Mouse (Mus musculus) forebrain, embryonic 14.5 days (tissue): ENCODE data around the gene Padi4. TPM values are rescaled to one million over a fixed set of nuclear protein-coding genes. Genes with fewer than 3 reads are reported as not detected.

Experiments
- ATAC-seq: fragments of 200-750 bp; cut with Nextera tagmentation; 2 replicates; pipeline ENCODE4 v1.8.0; 2017; ENCODE audit warnings: mild to moderate bottlenecking, moderate library complexity
- DNase-seq: peaks from one replicate; pipeline ENCODE4 v3.0.0-alpha.2; 2015; ENCODE audit warnings: low spot score
- H3K27ac ChIP-seq: fragments of 300-500 bp; sonication (generic); 2 replicates; pipeline ENCODE4 v1.5.1; 2014; ENCODE audit warnings: low read depth, mild to moderate bottlenecking, control low read depth, low read length, moderate library complexity
- H3K27me3 ChIP-seq: fragments of 300-500 bp; sonication (generic); replicated peaks from 2 replicates; pipeline ENCODE4 v1.6.1; 2014; ENCODE audit warnings: low read length, control low read depth, mixed read lengths; ENCODE audit not compliant: control insufficient read depth, insufficient read depth
- H3K36me3 ChIP-seq: fragments of 300-500 bp; sonication (generic); 2 replicates; pipeline ENCODE4 v1.6.1; 2014; ENCODE audit warnings: low read length, control low read depth; ENCODE audit not compliant: control insufficient read depth, insufficient read depth
- H3K4me1 ChIP-seq: fragments of 300-500 bp; sonication (generic); 2 replicates; pipeline ENCODE4 v1.6.1; 2014; ENCODE audit warnings: antibody characterized with exemption, low read length, control low read depth; ENCODE audit not compliant: control insufficient read depth, insufficient read depth
- H3K4me2 ChIP-seq: fragments of 300-500 bp; sonication (generic); 2 replicates; pipeline ENCODE4 v1.6.1; 2014; ENCODE audit warnings: mild to moderate bottlenecking, control low read depth, low read length
- H3K4me3 ChIP-seq: fragments of 300-500 bp; sonication (generic); 2 replicates; pipeline ENCODE4 v1.5.1; 2014; ENCODE audit warnings: low read depth, low read length, control low read depth
- H3K9ac ChIP-seq: fragments of 300-500 bp; sonication (generic); 2 replicates; pipeline ENCODE4 v1.6.1; 2014; ENCODE audit warnings: mild to moderate bottlenecking, low read length, control low read depth, moderate library complexity
- H3K9me3 ChIP-seq: fragments of 300-500 bp; sonication (generic); replicated peaks from 2 replicates; pipeline ENCODE4 v1.6.1; 2016; ENCODE audit warnings: low read length, control low read depth, mixed read lengths; ENCODE audit not compliant: control insufficient read depth
- WGBS: fragments of 180-500 bp; shearing (Covaris S2); extraction: QIAGEN DNeasy Blood & Tissue Kit; methylation state at CpG from one replicate; pipeline ENCODE4 v1.1.7; 2014; 5-methylcytosine and 5-hydroxymethylcytosine counted together
- polyA plus RNA-seq: library from polyadenylated mRNA; unstranded; fragments of >200 nt; fragmentation: Nextera tagmentation; extraction: Ambion mirVana; gene quantifications from 2 replicates; pipeline ENCODE4 v1.2.1, GENCODE M21; 2014

Gene Padi4
- polyA plus RNA-seq, 1 experiment from 2014 or later: not detected

- Histone ChIP-seq H3K27me3 (no peaks in the 10 kb centered on the region), H3K27ac (no peak overlapping the region), H3K9ac (no peak overlapping the region), H3K36me3 (no peaks in the 10 kb centered on the region), H3K4me1 (no peaks in the 10 kb centered on the region), H3K4me2 (no peak overlapping the region), H3K4me3 (no peak overlapping the region), H3K9me3 (no peaks in the 10 kb centered on the region)
- ATAC-seq: no peak
- 89% methylated on average over 14 of the region's 14 CpGs for WGBS
- no peak for DNase-seq
Measured at GRCm38 (mm10) chr4:140780507-140780906, 6.5 kb upstream of the Padi4 start.

- no peak overlapping the region for H3K27ac ChIP-seq
- peak; percentile 42; the same call in 1 of the 2 replicates for ATAC-seq
Measured at GRCm38 (mm10) chr4:140779803-140780397, 5.9 kb upstream of the Padi4 start.

GRCm38 (mm10) chr4:140776623-140777022 is 2.6 kb upstream of the Padi4 start:
- Histone ChIP-seq H3K27me3 (no peaks in the 10 kb centered on the region), H3K9ac (no peak overlapping the region), H3K4me3 (no peak overlapping the region), H3K9me3 (no peaks in the 10 kb centered on the region), H3K4me2 (no peak overlapping the region), H3K4me1 (no peaks in the 10 kb centered on the region), H3K36me3 (no peaks in the 10 kb centered on the region), H3K27ac (no peak overlapping the region)
- DNase-seq (no peak), ATAC-seq (no peak)
- 86% methylated on average over 13 of the region's 13 CpGs for WGBS

More at GRCm38 (mm10) chr4:140779803-140780397, 5.9 kb upstream of the Padi4 start:
- Histone ChIP-seq H3K4me1 (no peaks in the 10 kb centered on the region), H3K4me2 (no peak overlapping the region), H3K9ac (no peak overlapping the region), H3K36me3 (no peaks in the 10 kb centered on the region), H3K4me3 (no peak overlapping the region), H3K9me3 (no peaks in the 10 kb centered on the region), H3K27me3 (no peaks in the 10 kb centered on the region)
- 58% methylated on average over 19 of the region's 19 CpGs for WGBS
- DNase-seq: peak; percentile 49

GRCm38 (mm10) chr4:140775876-140776275 is 1.8 kb upstream of the Padi4 start:
- no peak overlapping the region for H3K9ac ChIP-seq
- H3K27ac ChIP-seq: no peak overlapping the region
- H3K4me1 ChIP-seq: no peaks in the 10 kb centered on the region
- 84% methylated on average over 10 of the region's 10 CpGs for WGBS
- ATAC-seq: no peak
- H3K4me3 ChIP-seq: no peak overlapping the region
- no peaks in the 10 kb centered on the region for H3K36me3 ChIP-seq
- no peaks in the 10 kb centered on the region for H3K9me3 ChIP-seq
- DNase-seq: no peak
- H3K27me3 ChIP-seq: no peaks in the 10 kb centered on the region
- no peak overlapping the region for H3K4me2 ChIP-seq

- Histone ChIP-seq H3K27ac (no peak overlapping the region), H3K27me3 (no peaks in the 10 kb centered on the region), H3K4me2 (no peak overlapping the region), H3K9me3 (no peaks in the 10 kb centered on the region), H3K36me3 (no peaks in the 10 kb centered on the region), H3K9ac (no peak overlapping the region), H3K4me1 (no peaks in the 10 kb centered on the region), H3K4me3 (no peak overlapping the region)
- ATAC-seq (no peak), DNase-seq (no peak)
- WGBS: 90% methylated on average over 9 of the region's 9 CpGs
Measured at GRCm38 (mm10) chr4:140774893-140775292, 857 bp upstream of the Padi4 start.

- no peak overlapping the region for H3K4me2 ChIP-seq
- H3K36me3 ChIP-seq: no peaks in the 10 kb centered on the region
- WGBS: 51% methylated on average over 4 of the region's 4 CpGs
Measured at GRCm38 (mm10) chr4:140771091-140771490, 2.9 kb downstream of the Padi4 start.

GRCm38 (mm10) chr4:140770433-140770832 is 3.6 kb downstream of the Padi4 start:
- H3K9ac ChIP-seq: 0 out of 2 replicates have a peak overlapping the region, but pooled peaks have one; percentile 25
- H3K4me3 ChIP-seq: no peak overlapping the region
- DNase-seq: no peak

More at GRCm38 (mm10) chr4:140771091-140771490, 2.9 kb downstream of the Padi4 start:
- Histone ChIP-seq H3K27ac (no peak overlapping the region), H3K27me3 (no peaks in the 10 kb centered on the region), H3K4me3 (no peak overlapping the region), H3K4me1 (no peaks in the 10 kb centered on the region), H3K9me3 (no peaks in the 10 kb centered on the region), H3K9ac (no peak overlapping the region)
- DNase-seq (no peak), ATAC-seq (no peak)

GRCm38 (mm10) chr4:140768973-140769372 is 5.1 kb downstream of the Padi4 start:
- Histone ChIP-seq H3K27me3 (no peaks in the 10 kb centered on the region), H3K9ac (no peak overlapping the region), H3K27ac (no peak overlapping the region), H3K9me3 (no peaks in the 10 kb centered on the region), H3K4me1 (no peaks in the 10 kb centered on the region), H3K4me3 (no peak overlapping the region), H3K4me2 (no peak overlapping the region), H3K36me3 (no peaks in the 10 kb centered on the region)
- WGBS: 94% methylated on average over 5 of the region's 5 CpGs
- DNase-seq: no peak
- no peak for ATAC-seq

More at GRCm38 (mm10) chr4:140770433-140770832, 3.6 kb downstream of the Padi4 start:
- H3K9me3 ChIP-seq: no peaks in the 10 kb centered on the region
- H3K27me3 ChIP-seq: no peaks in the 10 kb centered on the region
- no peak overlapping the region for H3K27ac ChIP-seq
- 8% methylated on average over 13 of the region's 13 CpGs for WGBS
- no peaks in the 10 kb centered on the region for H3K36me3 ChIP-seq
- peak overlapping the region; percentile 28 for H3K4me2 ChIP-seq
- no peak for ATAC-seq
- no peaks in the 10 kb centered on the region for H3K4me1 ChIP-seq

GRCm38 (mm10) chr4:140765936-140766335 is 8.1 kb downstream of the Padi4 start:
- Histone ChIP-seq H3K9ac (no peak overlapping the region), H3K36me3 (no peaks in the 10 kb centered on the region), H3K27me3 (no peaks in the 10 kb centered on the region), H3K4me2 (no peak overlapping the region), H3K27ac (no peak overlapping the region), H3K4me3 (no peak overlapping the region), H3K4me1 (no peaks in the 10 kb centered on the region), H3K9me3 (no peaks in the 10 kb centered on the region)
- ATAC-seq: no peak
- DNase-seq: no peak
- WGBS: 91% methylated on average over 3 of the region's 3 CpGs
